Mouse (Mus musculus) urinary bladder, postnatal 10 days (tissue): ENCODE results near the gene Nav2.

Experiments used
- DNase-seq: peaks from one replicate; pipeline ENCODE4 v3.0.0; 2022; ENCODE audit warnings: low spot score

The Nav2 gene

GRCm38 (mm10) chr7:49251308-49251638 lies 342.8 kb downstream of the Nav2 start:
- no peak for DNase-seq

- DNase-seq = no peak
Measured at GRCm38 (mm10) chr7:49252444-49252843, 343.9 kb downstream of the Nav2 start.

GRCm38 (mm10) chr7:49252902-49253301 lies 344.4 kb downstream of the Nav2 start:
- DNase-seq = no peak

- no peak for DNase-seq
Measured at GRCm38 (mm10) chr7:49255053-49255452, 346.5 kb downstream of the Nav2 start.

- DNase-seq = no peak
Measured at GRCm38 (mm10) chr7:49257234-49257906, 348.9 kb downstream of the Nav2 start.

GRCm38 (mm10) chr7:49258088-49258487 lies 349.6 kb downstream of the Nav2 start:
- DNase-seq = no peak

GRCm38 (mm10) chr7:49261941-49262511 lies 353.5 kb downstream of the Nav2 start:
- no peak for DNase-seq

- no peak for DNase-seq
Measured at GRCm38 (mm10) chr7:49266422-49266821, 357.9 kb downstream of the Nav2 start.

GRCm38 (mm10) chr7:49267621-49268325 lies 359.3 kb downstream of the Nav2 start:
- no peak for DNase-seq

GRCm38 (mm10) chr7:49268401-49268921 lies 359.9 kb downstream of the Nav2 start:
- DNase-seq = no peak

GRCm38 (mm10) chr7:49270855-49271254 lies 362.3 kb downstream of the Nav2 start:
- DNase-seq = no peak

- DNase-seq = no peak
Measured at GRCm38 (mm10) chr7:49272445-49273439, 364.2 kb downstream of the Nav2 start.

- no peak for DNase-seq
Measured at GRCm38 (mm10) chr7:49273907-49274656, 365.6 kb downstream of the Nav2 start.

- DNase-seq = no peak
Measured at GRCm38 (mm10) chr7:49274676-49275075, 366.2 kb downstream of the Nav2 start.

GRCm38 (mm10) chr7:49276163-49276562 lies 367.6 kb downstream of the Nav2 start:
- DNase-seq = no peak

GRCm38 (mm10) chr7:49277685-49278084 lies 369.2 kb downstream of the Nav2 start:
- DNase-seq = no peak

GRCm38 (mm10) chr7:49278531-49278930 lies 370.0 kb downstream of the Nav2 start:
- DNase-seq = no peak

GRCm38 (mm10) chr7:49280427-49280826 lies 371.9 kb downstream of the Nav2 start:
- DNase-seq = no peak

- no peak for DNase-seq
Measured at GRCm38 (mm10) chr7:49282446-49282845, 373.9 kb downstream of the Nav2 start.

GRCm38 (mm10) chr7:49283507-49284361 lies 375.2 kb downstream of the Nav2 start:
- DNase-seq = no peak
